Mouse (Mus musculus) bone marrow macrophage, adult 2 months (primary cell): ENCODE measurements around the gene Grap2. TPM values are rescaled to one million over a fixed set of nuclear protein-coding genes. Genes with fewer than 3 reads are reported as not detected.

Experiments
- H3K27ac ChIP-seq: 2 replicates; pipeline ENCODE4 v1.5.1; 2012; ENCODE audit warnings: low read depth, low read length; ENCODE audit not compliant: insufficient read depth
- H3K4me1 ChIP-seq: 2 replicates; pipeline ENCODE4 v1.6.1; 2012; ENCODE audit warnings: low read length; ENCODE audit not compliant: control insufficient read depth, insufficient read depth
- H3K4me3 ChIP-seq: 2 replicates; pipeline ENCODE4 v1.5.1; 2012; ENCODE audit warnings: mild to moderate bottlenecking, low read length, moderate library complexity; ENCODE audit not compliant: insufficient read depth
- CTCF ChIP-seq: IDR thresholded peaks from 2 replicates; pipeline ENCODE4 v1.5.1; 2012; ENCODE audit warnings: low read depth, mild to moderate bottlenecking, low read length, moderate library complexity
- POLR2A ChIP-seq: IDR thresholded peaks from 2 replicates; pipeline ENCODE4 v1.6.1; 2012; ENCODE audit warnings: mild to moderate bottlenecking, low read depth, low read length, borderline replicate concordance
- polyA plus RNA-seq: library from polyadenylated mRNA; stranded (reverse); fragments of >200 nt; gene quantifications from 2 replicates; pipeline ENCODE4 v1.2.4, GENCODE M21; 2012; ENCODE audit not compliant: missing spikeins, insufficient read depth, insufficient read length

Grap2 gene
- polyA plus RNA-seq, 1 experiment: 1.9 TPM

GRCm38 (mm10) chr15:80545430-80545829, 27.0 kb upstream of the Grap2 start:
- no peak overlapping the region for H3K27ac ChIP-seq
- TF ChIP-seq CTCF: no peak
- TF ChIP-seq POLR2A: no peak
- H3K4me3 ChIP-seq: no peak overlapping the region
- H3K4me1 ChIP-seq: no peaks in the 10 kb centered on the region

DNA sequence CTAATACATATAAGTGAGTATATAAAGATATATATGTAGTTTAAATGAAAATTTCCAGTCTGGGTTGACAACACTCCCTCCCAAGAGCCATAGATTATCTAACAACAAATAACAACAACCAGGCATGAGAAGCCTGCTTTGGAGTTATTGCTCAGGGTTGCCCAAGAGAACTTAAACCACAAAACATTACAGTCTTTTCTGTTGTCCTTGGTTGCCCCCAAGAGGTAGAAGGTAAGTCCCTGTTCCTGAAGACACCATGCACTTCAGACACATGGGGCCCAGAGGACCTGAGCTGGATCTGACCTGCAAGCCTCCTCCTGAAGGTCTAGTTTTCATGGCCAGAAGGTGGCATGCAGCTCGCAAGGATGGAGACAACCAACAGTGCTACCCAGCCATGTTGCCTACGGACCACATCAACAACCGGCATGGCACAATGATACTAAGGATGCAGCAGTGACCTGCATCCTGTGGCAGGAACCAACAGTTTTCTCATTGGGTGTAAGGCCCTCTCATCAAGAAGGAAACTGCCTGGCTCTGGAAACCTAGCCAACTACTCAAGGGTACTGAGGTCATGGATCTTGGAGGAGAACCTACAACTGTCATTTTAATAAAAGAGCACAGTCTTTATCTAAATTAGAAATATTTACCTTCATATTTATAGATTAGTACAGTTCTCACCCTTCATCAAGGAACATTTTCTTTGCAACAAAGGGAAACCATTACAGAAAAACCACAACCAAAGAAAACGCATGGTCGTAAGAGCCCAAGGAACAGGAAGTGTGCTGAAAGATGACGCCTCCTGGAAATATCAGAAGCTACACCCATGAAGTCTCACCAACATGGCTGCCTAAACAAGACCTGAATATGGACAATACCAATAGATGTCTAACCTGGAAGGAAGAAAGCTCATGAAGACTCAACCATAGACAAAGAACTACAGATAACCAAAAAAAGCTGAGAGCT, 17.3 kb upstream of the Grap2 start:
- no peak for TF ChIP-seq CTCF
- TF ChIP-seq POLR2A: no peak
- Histone ChIP-seq H3K27ac (no peak overlapping the region), H3K4me1 (peaks cover 6% of the 10 kb centered on the region), H3K4me3 (no peak overlapping the region)

DNA sequence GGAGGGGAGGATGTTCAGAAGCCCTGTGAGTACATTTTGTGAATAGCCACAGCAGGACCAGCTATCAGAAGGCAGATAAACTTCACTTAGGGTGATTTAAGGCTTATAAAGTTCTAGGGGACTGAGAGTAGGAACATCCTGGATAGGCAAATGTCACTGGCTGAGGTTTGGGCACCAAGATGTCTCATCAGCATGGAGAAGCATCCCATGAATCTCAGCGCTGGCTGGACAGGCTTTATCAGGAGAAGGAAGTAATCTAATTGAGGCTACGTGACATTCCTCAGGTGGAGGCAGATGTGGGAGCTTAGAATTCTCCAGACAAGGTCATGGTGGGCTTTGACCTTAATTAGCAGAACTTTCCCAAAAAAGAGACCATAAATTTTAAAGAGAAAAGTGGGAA, 16.4 kb upstream of the Grap2 start:
- Histone ChIP-seq H3K4me1 (peaks cover 12% of the 10 kb centered on the region), H3K27ac (no peak overlapping the region), H3K4me3 (no peak overlapping the region)
- TF ChIP-seq POLR2A: no peak
- TF ChIP-seq CTCF: no peak

DNA sequence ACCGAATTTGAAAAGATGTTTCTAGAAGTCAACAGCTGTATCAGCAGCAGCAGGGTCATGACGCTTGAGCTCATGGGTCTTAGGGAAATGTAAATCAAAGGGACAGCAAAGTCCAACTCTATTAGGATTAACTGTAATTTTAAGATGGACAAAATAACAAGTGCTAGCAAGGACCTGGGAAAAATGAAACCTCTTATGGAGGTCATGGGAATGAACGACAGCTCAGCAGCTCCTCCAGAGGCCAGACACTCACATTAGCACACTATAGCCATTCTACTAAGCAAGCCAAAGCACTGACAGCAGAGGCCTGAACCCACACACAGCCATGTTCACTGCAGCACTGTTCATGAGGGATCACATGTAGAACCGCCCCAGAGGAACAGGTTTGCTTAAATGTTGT, 14.6 kb upstream of the Grap2 start:
- Histone ChIP-seq H3K27ac (no peak overlapping the region), H3K4me1 (peaks cover 18% of the 10 kb centered on the region), H3K4me3 (no peak overlapping the region)
- TF ChIP-seq CTCF (no peak), POLR2A (no peak)

GRCm38 (mm10) chr15:80559534-80559933, 12.9 kb upstream of the Grap2 start:
- Histone ChIP-seq H3K4me3 (no peak overlapping the region), H3K27ac (no peak overlapping the region), H3K4me1 (peaks cover 27% of the 10 kb centered on the region)
- TF ChIP-seq POLR2A (no peak), CTCF (no peak)

- peaks cover 28% of the 10 kb centered on the region for H3K4me1 ChIP-seq
- no peak overlapping the region for H3K4me3 ChIP-seq
- no peak overlapping the region for H3K27ac ChIP-seq
- TF ChIP-seq POLR2A: no peak
- TF ChIP-seq CTCF: no peak
Observed at GRCm38 (mm10) chr15:80559978-80560377, 12.4 kb upstream of the Grap2 start.

DNA sequence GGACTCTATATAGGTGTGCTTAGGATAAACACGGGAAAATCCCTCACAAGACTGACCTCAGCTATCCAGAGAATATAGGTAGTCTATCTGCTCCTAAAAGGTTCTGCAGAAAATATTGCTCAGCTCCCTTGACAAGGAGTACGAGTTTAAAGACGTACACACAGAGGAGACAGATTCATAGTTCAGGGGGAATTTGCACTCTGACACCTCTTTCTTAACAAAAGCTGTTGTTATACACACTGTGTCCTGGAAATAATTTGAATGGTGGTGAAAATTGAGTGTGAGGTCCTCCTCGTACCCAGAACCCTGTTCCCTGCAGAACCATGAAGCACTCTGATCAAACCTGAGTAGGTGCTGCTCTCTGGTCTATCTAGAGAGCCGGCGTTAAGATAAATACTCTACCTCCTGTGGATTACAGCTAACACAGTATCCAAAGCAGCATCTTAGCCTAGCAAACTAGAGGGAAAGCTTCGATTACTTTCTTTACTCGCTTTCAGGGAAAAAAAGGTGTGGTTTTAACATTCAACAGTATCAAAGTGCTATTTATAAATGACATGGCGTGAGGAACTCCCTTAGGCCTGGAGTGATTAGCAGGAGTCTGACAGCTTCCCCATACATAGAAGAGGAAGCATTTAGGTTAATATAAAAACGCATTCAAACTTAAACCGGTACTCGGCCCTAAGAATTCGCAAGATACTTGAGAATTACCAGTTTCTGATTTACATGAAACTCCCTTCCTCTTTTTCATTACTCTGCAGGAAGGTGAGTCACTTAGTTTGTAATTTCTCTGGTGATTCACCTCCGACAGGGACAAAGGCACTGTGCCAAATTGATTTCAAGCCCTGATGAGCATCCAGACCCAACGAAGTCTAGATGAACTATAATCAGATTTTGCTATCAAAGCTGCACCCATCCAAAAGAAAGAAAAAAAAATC, 11.5 kb upstream of the Grap2 start:
- Histone ChIP-seq H3K4me3 (no peak overlapping the region), H3K27ac (no peak overlapping the region), H3K4me1 (peaks cover 28% of the 10 kb centered on the region)
- no peak for TF ChIP-seq CTCF
- no peak for TF ChIP-seq POLR2A

DNA sequence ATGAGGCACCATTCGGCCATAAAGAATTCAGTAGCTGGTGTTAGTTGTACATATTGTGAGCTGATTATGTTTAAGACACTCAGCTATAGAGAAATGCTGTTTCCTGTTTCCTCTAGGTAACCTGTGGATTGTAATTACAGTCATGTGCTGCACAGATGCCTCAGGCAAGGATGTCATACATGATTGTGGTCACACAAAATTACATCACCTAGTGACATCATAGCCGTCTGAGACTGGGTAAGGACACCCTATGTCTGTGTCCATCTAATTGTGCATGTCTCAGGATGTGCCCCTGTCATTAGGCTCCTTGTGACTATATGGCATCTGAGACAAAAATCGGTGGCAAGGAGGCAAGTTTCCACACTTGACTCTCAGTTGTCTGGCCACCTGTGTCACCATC, 9.9 kb upstream of the Grap2 start:
- H3K4me1 ChIP-seq: peaks cover 28% of the 10 kb centered on the region
- no peak overlapping the region for H3K27ac ChIP-seq
- H3K4me3 ChIP-seq: no peak overlapping the region
- TF ChIP-seq CTCF: no peak
- TF ChIP-seq POLR2A: no peak

- no peak overlapping the region for H3K4me3 ChIP-seq
- TF ChIP-seq POLR2A: no peak
- TF ChIP-seq CTCF: no peak
- H3K27ac ChIP-seq: no peak overlapping the region
- peaks cover 28% of the 10 kb centered on the region for H3K4me1 ChIP-seq
Observed at GRCm38 (mm10) chr15:80563634-80564208, 8.7 kb upstream of the Grap2 start.
